Mouse (Mus musculus): Measurements from ENCODE around the gene Fbxl14. TPM values are rescaled to one million over a fixed set of nuclear protein-coding genes. Genes with fewer than 3 reads are reported as not detected.
A peak's percentile ranks its signal among the peaks of the same experiment; 100 is the strongest.

The Fbxl14 gene
- polyA plus RNA-seq, 1 experiment from 2014 or later, result 4.3 TPM

DNA sequence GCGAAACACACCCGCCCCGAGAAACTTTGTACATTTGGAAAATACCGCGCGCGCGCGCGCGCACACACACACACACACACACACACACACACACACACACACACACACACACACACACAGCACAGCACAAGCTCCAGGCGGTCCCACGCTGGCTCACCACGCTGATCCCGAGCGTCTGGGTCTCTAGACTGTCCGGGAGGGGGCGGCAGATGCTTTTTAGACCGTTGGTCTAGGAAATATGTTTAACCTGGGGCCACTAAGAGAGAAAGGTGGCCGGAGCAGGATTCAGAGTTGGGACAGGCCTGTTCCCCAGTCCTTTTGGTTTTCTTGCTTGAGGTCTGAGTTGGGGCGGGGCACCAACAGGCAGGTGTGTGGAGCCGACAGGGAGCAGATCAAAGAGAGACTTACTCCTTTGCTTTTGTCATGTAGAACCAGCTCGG, 30.4 kb upstream of the Fbxl14 start:
- Histone ChIP-seq H3K4me3 (replicated peaks) (peak overlapping the region; percentile 40), H3K4me1 (peaks cover 20% of the 10 kb centered on the region), H3K36me3 (no peaks in the 10 kb centered on the region), H3K27ac (replicated peaks) (no peak overlapping the region), H3K9ac (peak overlapping the region; percentile 26; the same call in 1 of the 2 replicates), H3K27me3 (no peaks in the 10 kb centered on the region), H3K9me3 (replicated peaks) (no peaks in the 10 kb centered on the region), H3K4me2 (replicated peaks) (peak overlapping the region; percentile 66)
- WGBS, result 4% methylated on average over 23 of the region's 23 CpGs
- no peak for ATAC-seq (ENCODE audit: insufficient number of reproducible peaks, low FRiP score, low TSS enrichment, low read depth)

DNA sequence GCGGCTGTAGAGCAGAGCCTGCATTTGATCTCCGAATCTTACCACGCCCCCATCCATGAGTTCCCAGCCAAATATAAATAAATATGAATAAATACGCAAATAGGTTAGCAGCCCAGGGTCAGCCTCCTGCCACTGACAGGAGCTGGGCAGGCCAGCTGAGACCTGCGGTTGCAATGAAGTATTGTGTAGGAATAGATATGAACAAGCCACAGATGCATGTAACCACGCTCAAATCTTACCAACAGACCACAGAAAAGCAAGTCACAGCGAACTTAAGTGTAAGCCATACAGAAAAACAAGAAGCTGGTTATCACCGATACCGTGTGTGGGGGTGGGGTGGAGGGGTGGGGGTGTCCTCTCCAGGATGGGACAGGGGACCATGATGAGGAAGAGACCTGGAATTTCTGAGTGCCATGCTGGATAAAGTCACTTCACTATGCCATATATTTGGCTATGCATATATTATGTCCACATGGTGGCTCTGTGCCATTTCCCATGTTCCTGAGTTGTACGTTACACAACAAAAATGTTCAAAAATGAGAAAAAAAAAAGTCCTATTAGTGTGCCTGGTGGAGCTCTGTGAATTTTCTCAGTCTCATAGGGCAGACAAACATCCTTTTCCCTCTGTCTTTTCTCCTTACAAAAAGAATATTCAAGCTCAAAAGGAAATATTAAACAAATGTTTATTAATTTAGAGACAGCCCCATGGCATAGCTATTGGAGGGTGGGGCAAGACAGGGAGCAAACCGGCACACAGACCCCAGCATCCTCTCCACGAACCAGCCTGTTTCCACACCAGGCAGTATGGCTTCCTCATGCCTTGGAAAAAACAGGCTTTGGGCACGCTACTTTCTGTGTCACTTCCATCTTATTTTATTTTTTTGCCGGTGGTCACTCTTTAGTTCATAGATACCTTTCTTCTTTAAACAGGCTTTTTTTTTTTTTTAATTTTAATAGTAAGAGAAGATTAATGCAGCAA, 28.2 kb upstream of the Fbxl14 start:
- no peaks in the 10 kb centered on the region for H3K9me3 ChIP-seq (replicated peaks)
- 28% methylated on average over 14 of the region's 14 CpGs for WGBS
- H3K27ac ChIP-seq (replicated peaks), result 0 out of 2 replicates have a peak overlapping the region, but pooled peaks have one; percentile 83
- no peaks in the 10 kb centered on the region for H3K36me3 ChIP-seq
- ATAC-seq (ENCODE audit: insufficient number of reproducible peaks, low FRiP score, low TSS enrichment, low read depth), result no peak
- peak overlapping the region; percentile 43 for H3K4me3 ChIP-seq (replicated peaks)
- H3K4me2 ChIP-seq (replicated peaks), result peak overlapping the region; percentile 68
- no peaks in the 10 kb centered on the region for H3K27me3 ChIP-seq
- peaks cover 20% of the 10 kb centered on the region for H3K4me1 ChIP-seq
- H3K9ac ChIP-seq, result peak overlapping the region; percentile 37; the same call in 1 of the 2 replicates

- Histone ChIP-seq H3K27ac (replicated peaks) (peak overlapping the region; percentile 83), H3K4me2 (replicated peaks) (peak overlapping the region; percentile 68), H3K4me1 (peaks cover 20% of the 10 kb centered on the region), H3K9ac (peak overlapping the region; percentile 37), H3K4me3 (replicated peaks) (peak overlapping the region; percentile 43), H3K36me3 (no peaks in the 10 kb centered on the region), H3K27me3 (no peaks in the 10 kb centered on the region), H3K9me3 (replicated peaks) (no peaks in the 10 kb centered on the region)
- under 1% methylated on average over 15 of the region's 15 CpGs for WGBS
- ATAC-seq (ENCODE audit: insufficient number of reproducible peaks, low FRiP score, low TSS enrichment, low read depth), result 0 out of 2 replicates have a peak, but pooled peaks have one; percentile 27
These were observed 27.4 kb upstream of the Fbxl14 start for GRCm38 (mm10) chr6:119451981-119452499.

DNA sequence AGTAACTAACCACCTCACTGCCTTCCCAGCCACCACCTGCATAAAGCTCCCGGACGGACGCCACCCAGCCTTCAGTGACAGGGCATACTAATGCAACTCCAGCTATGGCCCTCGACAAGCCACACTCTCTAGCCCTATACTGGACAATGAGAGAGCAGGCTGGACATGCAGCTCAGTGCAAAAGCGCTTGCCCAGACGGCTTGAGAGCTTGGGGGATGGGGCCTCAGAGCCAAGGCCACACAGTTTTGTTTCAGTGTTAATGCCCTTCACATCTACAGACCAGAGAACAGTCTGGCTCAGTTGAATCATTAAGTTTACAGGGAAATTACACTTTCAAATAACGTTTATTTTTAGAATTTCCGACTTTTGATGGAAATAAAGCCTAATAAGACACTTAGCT, 21.3 kb upstream of the Fbxl14 start:
- no peak overlapping the region for H3K27ac ChIP-seq (replicated peaks)
- ATAC-seq (ENCODE audit: insufficient number of reproducible peaks, low FRiP score, low TSS enrichment, low read depth), result no peak
- no peak overlapping the region for H3K4me3 ChIP-seq (replicated peaks)
- H3K27me3 ChIP-seq, result no peaks in the 10 kb centered on the region
- H3K4me2 ChIP-seq (replicated peaks), result no peak overlapping the region
- H3K9me3 ChIP-seq (replicated peaks), result no peaks in the 10 kb centered on the region
- no peaks in the 10 kb centered on the region for H3K36me3 ChIP-seq
- no peak overlapping the region for H3K9ac ChIP-seq
- WGBS, result 68% methylated on average over 8 of the region's 8 CpGs
- H3K4me1 ChIP-seq, result no peaks in the 10 kb centered on the region

GRCm38 (mm10) chr6:119459041-119459440, 20.4 kb upstream of the Fbxl14 start:
- H3K27ac ChIP-seq (replicated peaks), result no peak overlapping the region
- H3K9ac ChIP-seq, result no peak overlapping the region
- no peaks in the 10 kb centered on the region for H3K27me3 ChIP-seq
- ATAC-seq (ENCODE audit: insufficient number of reproducible peaks, low FRiP score, low TSS enrichment, low read depth), result no peak
- no peak overlapping the region for H3K4me2 ChIP-seq (replicated peaks)
- no peak overlapping the region for H3K4me3 ChIP-seq (replicated peaks)
- H3K9me3 ChIP-seq (replicated peaks), result no peaks in the 10 kb centered on the region
- no peaks in the 10 kb centered on the region for H3K36me3 ChIP-seq
- no peaks in the 10 kb centered on the region for H3K4me1 ChIP-seq
- 69% methylated on average over 4 of the region's 4 CpGs for WGBS

GRCm38 (mm10) chr6:119460391-119460790, 19.1 kb upstream of the Fbxl14 start:
- Histone ChIP-seq H3K9ac (no peak overlapping the region), H3K27ac (replicated peaks) (no peak overlapping the region), H3K4me1 (no peaks in the 10 kb centered on the region), H3K4me3 (replicated peaks) (no peak overlapping the region), H3K27me3 (no peaks in the 10 kb centered on the region), H3K4me2 (replicated peaks) (no peak overlapping the region), H3K36me3 (no peaks in the 10 kb centered on the region), H3K9me3 (replicated peaks) (no peaks in the 10 kb centered on the region)
- 61% methylated on average over 5 of the region's 5 CpGs for WGBS
- no peak for ATAC-seq (ENCODE audit: insufficient number of reproducible peaks, low FRiP score, low TSS enrichment, low read depth)

- Histone ChIP-seq H3K9ac (no peak overlapping the region), H3K4me1 (no peaks in the 10 kb centered on the region), H3K27me3 (no peaks in the 10 kb centered on the region), H3K9me3 (replicated peaks) (no peaks in the 10 kb centered on the region), H3K4me2 (replicated peaks) (no peak overlapping the region), H3K27ac (replicated peaks) (no peak overlapping the region), H3K4me3 (replicated peaks) (no peak overlapping the region), H3K36me3 (no peaks in the 10 kb centered on the region)
- ATAC-seq (ENCODE audit: insufficient number of reproducible peaks, low FRiP score, low TSS enrichment, low read depth), result no peak
- WGBS, result 93% methylated on average over 1 of the region's 1 CpGs
These were observed 13.3 kb upstream of the Fbxl14 start for GRCm38 (mm10) chr6:119466161-119466560.

DNA sequence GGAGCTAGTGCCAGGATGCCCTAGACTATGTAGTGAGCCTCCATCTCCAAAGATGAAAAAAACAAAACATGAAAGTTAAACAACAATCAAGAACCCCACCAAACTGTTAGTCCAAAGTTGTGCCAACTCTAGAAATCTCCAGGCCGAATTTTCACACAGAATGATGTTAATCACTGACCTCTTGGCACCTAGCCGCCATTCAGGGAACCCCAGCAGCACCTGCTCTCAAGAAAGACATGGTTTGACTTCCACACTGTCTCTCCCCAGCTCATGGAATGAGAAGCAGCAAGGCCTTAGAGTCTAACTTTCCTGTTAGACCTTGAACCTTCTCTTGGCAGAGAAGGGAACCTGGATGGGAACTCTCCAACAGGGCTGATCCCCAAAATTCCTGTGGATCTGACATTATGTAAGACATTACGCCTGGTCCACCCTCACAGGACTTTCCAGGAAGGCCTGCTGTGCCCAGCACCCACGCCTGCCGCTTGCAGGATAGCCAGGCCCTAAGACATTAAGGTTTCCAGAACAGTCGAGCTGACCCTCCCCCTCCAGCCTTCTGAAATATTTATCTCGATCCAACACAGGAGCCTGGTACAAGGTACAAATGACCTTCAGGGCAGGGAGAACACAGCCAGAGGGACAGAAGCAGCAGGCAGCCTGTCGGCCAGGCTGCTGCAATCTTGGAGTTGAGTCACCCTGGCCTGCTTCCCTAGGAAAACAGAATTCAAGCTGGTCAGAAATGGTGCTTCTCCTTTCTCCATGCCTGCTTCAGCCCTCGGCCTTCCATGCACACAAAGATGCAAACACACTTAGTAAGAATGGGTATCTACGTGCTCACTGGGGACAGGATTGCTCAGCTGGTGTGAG, 12.3 kb upstream of the Fbxl14 start:
- H3K9ac ChIP-seq, result no peak overlapping the region
- no peak overlapping the region for H3K4me2 ChIP-seq (replicated peaks)
- WGBS, result 67% methylated on average over 10 of the region's 10 CpGs
- H3K27ac ChIP-seq (replicated peaks), result no peak overlapping the region
- H3K4me3 ChIP-seq (replicated peaks), result no peak overlapping the region
- H3K4me1 ChIP-seq, result no peaks in the 10 kb centered on the region
- no peaks in the 10 kb centered on the region for H3K9me3 ChIP-seq (replicated peaks)
- no peaks in the 10 kb centered on the region for H3K36me3 ChIP-seq
- no peak for ATAC-seq (ENCODE audit: insufficient number of reproducible peaks, low FRiP score, low TSS enrichment, low read depth)
- H3K27me3 ChIP-seq, result no peaks in the 10 kb centered on the region

DNA sequence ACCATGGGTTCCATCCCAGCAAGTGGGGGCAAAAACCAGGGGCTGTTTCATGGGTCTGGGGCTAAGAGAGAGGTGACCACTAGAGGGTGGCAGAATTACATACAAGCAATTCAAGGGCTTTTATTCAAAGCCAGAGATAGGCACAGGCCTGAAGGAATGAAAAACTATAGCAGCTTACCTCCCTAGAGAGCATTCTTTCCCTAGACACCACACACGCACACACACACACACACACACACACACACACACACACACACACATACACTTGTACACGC, 11.7 kb upstream of the Fbxl14 start:
- ATAC-seq (ENCODE audit: insufficient number of reproducible peaks, low FRiP score, low TSS enrichment, low read depth), result no peak
- Histone ChIP-seq H3K9ac (no peak overlapping the region), H3K4me1 (no peaks in the 10 kb centered on the region), H3K4me3 (replicated peaks) (no peak overlapping the region), H3K4me2 (replicated peaks) (no peak overlapping the region), H3K9me3 (replicated peaks) (no peaks in the 10 kb centered on the region), H3K27ac (replicated peaks) (no peak overlapping the region), H3K27me3 (no peaks in the 10 kb centered on the region), H3K36me3 (no peaks in the 10 kb centered on the region)
- 80% methylated on average over 2 of the region's 2 CpGs for WGBS

GRCm38 (mm10) chr6:119470777-119471176, 8.7 kb upstream of the Fbxl14 start:
- ATAC-seq (ENCODE audit: insufficient number of reproducible peaks, low FRiP score, low TSS enrichment, low read depth), result no peak
- H3K4me2 ChIP-seq (replicated peaks), result no peak overlapping the region
- no peak overlapping the region for H3K9ac ChIP-seq
- H3K4me3 ChIP-seq (replicated peaks), result no peak overlapping the region
- H3K4me1 ChIP-seq, result no peaks in the 10 kb centered on the region
- no peak overlapping the region for H3K27ac ChIP-seq (replicated peaks)
- no peaks in the 10 kb centered on the region for H3K9me3 ChIP-seq (replicated peaks)
- H3K27me3 ChIP-seq, result no peaks in the 10 kb centered on the region
- 82% methylated on average over 3 of the region's 3 CpGs for WGBS
- no peaks in the 10 kb centered on the region for H3K36me3 ChIP-seq

GRCm38 (mm10) chr6:119472135-119472534, 7.3 kb upstream of the Fbxl14 start:
- WGBS, result 26% methylated on average over 5 of the region's 5 CpGs
- Histone ChIP-seq H3K27me3 (no peaks in the 10 kb centered on the region), H3K4me3 (replicated peaks) (no peak overlapping the region), H3K4me1 (no peaks in the 10 kb centered on the region), H3K4me2 (replicated peaks) (no peak overlapping the region), H3K9me3 (replicated peaks) (no peaks in the 10 kb centered on the region), H3K9ac (no peak overlapping the region), H3K36me3 (no peaks in the 10 kb centered on the region), H3K27ac (replicated peaks) (no peak overlapping the region)
- no peak for ATAC-seq (ENCODE audit: insufficient number of reproducible peaks, low FRiP score, low TSS enrichment, low read depth)

All from embryonic facial prominence, embryonic 15.5 days (tissue).